Mouse (Mus musculus) naive thymus-derived CD4-positive, alpha-beta T cell, adult 2 months (primary cell): Measurements from ENCODE around the gene Cox20.
"Not testable (repeated sequence)": the region's sequence is repeated elsewhere in the genome, so short reads cannot be mapped to it uniquely, and the experiment has no call there.

Experiments used
- DNase-seq: peaks from one replicate; pipeline ENCODE4 v3.0.0-alpha.2; 2011; ENCODE audit warnings: low read depth

Cox20 gene

GRCm38 (mm10) chr1:178320723-178321590, 2.0 kb downstream of the Cox20 start:
- peak; percentile 51 for DNase-seq

- no peak for DNase-seq
Observed at GRCm38 (mm10) chr1:178321730-178322357, 2.9 kb downstream of the Cox20 start.

DNA sequence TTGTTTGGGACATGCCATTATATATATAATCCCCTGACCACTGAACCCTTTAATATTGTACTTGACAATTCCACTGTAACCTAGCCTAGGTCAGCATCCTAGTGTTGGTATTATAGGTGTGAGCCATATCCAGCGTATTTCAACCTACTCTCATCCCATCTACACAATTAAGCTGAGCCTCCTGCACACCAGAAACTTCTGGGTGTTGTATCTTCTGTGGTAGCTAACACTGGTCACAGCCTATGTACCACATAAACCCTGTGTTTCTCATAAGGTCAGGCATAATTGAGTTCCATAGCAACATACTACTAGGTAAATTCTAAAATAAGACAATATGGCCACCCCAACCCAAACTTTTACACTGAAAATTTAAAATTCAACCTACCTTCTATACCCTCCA, 4.3 kb downstream of the Cox20 start:
- no peak for DNase-seq

DNA sequence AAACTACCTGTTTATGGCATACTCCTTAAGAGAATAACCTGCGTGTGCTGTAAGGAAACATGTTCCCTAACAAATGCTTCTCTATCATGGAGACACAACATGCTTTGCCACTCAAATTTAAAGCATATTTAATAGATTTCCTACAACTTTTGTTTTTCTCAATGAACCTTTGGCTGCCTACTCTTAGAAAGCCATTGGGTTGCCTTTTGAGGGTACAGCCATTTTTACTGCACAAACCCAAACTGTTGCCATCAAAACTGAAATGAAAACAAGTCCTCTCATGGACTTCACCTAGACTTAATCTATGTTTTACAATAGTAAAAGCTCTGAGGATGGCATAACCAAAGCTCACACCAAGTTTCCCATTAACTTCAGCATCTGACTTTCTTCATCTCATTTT, 5.6 kb downstream of the Cox20 start:
- DNase-seq = no peak

DNA sequence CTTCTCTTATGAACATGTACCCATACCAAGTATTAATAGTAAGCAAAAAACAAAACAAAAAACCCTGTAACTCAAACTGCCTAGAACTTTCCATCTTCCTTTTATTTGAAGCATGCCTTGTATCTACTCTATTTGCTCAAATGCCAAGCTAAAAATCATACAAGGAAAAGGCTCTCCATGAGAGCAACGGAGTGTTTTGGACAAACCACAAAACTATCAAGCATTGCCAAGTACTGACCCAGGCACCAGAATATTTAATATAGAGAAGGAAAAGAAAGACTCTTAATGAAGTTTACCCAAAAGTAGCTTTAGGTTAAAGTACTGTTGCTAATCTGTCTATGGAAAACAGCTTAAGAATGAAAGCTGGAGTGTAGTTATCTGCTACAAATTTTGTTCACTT, 7.4 kb downstream of the Cox20 start:
- DNase-seq = no peak

GRCm38 (mm10) chr1:178326950-178327349, 8.0 kb downstream of the Cox20 start:
- DNase-seq = no peak

DNA sequence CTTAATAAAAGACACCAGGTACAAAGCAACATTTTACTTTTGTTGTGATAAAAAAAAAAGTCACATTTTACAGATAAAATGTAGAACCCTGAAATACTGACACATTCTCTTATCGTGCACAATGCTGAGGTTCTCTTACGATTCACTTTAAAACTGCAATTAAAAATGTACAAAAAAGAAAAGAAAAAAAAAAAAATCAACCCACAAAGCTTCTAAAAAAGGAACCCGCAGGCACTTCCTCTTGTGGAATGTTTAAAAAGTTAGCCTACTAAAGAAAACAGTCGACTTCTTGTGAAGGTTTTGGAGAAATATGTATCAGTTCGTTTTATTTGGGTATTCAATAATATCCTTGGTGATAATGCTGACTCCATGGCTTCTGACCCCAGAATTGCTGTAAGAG, 10.1 kb downstream of the Cox20 start:
- peak; percentile 33 for DNase-seq

GRCm38 (mm10) chr1:178329946-178330345, 11.0 kb downstream of the Cox20 start:
- no peak for DNase-seq

- peak; percentile 72 for DNase-seq
Observed at GRCm38 (mm10) chr1:178335860-178336261, 16.9 kb downstream of the Cox20 start.

GRCm38 (mm10) chr1:178336289-178336775, 17.4 kb downstream of the Cox20 start:
- DNase-seq = peak; percentile 95

GRCm38 (mm10) chr1:178336777-178337481, 18.0 kb downstream of the Cox20 start:
- DNase-seq = peak; percentile 80

- DNase-seq = peak; percentile 96
Observed at GRCm38 (mm10) chr1:178337551-178338317, 18.8 kb downstream of the Cox20 start, which contains the start of gene Hnrnpu. Hnrnpu (minus strand) TSS chr1:178337797.

DNA sequence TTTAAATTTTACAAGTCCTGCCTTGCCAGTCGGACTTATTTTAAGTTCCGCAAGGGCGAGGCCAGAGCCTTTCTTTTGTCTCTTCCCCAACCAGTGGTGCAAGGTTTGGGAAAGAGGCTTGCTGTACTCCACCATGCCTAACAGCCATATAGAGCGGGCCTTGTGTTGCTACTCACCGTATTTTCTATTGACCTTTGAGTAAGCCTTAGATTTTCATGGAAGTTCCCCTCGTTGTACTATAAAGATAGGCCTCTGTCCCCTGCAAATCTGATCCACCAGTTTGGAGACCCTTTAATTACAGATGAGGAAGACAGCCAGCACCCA, 19.4 kb downstream of the Cox20 start:
- DNase-seq = peak; percentile 62

DNA sequence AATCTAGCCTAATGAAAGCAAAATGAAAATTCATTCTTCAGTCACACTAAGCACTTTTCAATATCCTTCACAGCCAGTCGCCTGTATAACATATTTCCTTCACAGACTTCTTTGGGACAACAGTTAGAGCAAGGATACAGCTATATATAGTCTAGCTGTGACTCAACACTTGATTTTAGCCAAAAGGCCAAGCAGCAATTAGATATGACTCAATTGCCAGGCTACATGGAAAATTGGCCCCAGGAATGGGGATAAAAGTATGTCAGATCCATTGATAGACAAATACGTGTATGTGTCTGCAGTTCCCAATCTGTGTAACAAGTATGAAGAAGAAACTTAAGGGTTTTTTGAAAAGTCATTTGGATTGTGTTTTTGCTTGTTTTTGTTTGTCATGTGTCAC, 21.3 kb downstream of the Cox20 start:
- DNase-seq = no peak

DNA sequence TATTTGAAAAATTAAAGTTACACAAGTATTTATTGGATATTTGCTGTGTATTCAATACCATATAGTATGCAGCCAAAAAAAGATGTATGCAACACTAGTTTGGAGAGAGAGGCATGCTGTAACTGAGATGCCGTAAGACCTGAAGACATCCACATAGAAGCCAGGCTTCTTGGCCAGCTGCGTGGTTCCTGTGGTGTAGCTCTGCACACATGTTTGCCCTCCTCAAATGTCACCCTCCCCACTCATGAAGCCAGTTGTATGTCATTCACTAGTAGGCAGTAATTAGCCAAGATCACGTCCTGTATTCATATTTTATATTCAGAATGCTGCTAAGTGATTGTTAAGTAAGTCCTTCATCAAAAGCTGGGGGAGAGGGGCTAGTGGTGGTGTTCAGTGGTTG, 22.5 kb downstream of the Cox20 start:
- no peak for DNase-seq

DNA sequence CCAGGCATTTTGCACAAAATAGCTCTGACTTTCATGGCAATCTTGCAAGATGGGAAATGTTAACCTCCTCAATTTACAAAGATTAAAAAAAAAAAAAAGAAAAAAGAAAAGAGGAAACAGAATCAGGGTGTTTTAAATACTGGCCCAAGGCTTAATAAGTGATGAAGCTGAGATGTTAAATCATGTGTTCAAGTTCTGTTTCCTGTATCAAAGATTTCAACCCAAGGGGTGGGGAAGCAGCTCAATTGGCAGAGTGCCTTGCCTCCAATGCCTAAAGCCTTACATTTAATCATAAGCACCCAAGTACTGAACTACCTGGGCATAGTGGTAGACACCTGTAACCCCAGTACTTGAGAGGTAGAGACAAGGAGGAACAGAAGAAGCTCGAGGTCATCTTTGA, 23.1 kb downstream of the Cox20 start:
- DNase-seq = no peak

DNA sequence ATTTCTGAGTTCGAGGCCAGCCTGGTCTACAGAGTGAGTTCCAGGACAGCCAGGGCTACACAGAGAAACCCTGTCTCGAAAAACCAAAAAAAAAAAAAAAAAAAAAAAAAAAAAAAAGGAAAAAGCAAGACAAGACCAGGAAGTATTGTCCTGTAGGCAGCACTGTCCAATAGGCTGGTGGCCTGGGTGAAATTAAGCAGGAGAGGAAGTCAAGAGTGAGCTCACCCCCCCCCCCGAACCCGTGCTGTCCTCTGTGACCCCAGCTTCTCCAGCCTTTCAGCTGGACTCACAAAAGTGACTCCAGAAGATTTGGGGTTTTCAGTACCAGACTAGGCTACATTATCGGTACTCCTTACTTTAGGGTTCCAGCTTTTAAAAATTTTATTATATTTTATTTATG, 23.7 kb downstream of the Cox20 start:
- no peak for DNase-seq

GRCm38 (mm10) chr1:178344071-178344805, 25.3 kb downstream of the Cox20 start:
- DNase-seq = not testable (repeated sequence)

DNA sequence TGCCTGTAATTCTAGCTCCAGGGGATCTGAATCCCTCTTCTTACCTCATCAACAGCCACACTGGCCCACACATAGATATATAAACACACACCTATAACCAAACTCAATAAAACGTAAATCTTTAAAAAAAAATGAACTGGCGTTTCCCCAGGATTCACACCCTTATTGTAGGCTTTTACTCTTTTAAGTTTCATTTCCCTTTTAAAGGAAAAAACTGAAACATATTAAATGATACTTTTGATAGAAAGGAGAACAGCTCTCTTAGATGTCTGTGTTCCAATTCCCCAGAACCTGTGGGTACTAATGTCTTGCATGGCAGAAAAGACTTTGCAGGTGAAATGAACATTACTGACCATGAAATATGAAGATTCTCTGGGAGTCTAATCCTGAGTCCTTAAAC, 31.9 kb downstream of the Cox20 start:
- DNase-seq = no peak

DNA sequence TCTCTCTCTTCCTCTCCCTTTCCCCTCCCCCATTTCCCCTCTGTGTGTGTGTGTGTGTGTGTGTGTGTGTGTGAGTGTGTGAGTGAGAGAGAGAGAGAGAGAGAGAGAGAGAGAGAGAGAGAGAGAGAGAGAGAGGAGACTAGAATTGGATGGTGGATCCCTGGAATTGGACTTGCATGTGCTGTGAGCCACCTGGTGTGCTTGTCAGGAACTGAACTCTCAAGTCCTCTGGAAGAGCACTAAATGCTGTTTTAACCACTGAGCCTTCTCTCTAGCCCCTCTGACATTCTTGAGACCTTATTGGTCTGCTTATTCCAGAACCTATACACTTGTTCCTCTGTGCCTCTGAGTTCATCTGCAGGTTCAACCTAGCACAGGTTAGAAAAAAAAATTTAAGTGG, 32.7 kb downstream of the Cox20 start:
- DNase-seq = peak; percentile 53

DNA sequence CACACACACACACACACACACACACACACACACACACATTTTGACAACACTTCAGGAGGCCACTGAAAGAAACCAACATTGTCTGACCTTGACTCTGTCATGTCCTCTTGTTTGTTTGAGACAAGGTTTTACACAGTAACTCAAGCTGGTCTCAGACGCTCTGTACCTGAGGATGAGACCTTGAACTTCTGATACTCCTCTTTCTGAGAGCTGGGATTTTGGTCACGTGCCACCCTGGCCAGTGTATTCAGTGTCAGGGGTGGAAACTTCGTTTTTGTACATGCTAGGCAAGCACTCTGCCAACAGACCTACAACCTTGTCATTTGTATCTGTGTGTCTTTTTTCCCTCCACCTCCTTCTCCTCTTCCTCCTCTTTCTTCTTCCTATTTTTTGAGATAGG, 35.6 kb downstream of the Cox20 start:
- DNase-seq = no peak
